Comparison of ENCODE assay signal across 8 mouse cellular contexts in the genomic region with DNA sequence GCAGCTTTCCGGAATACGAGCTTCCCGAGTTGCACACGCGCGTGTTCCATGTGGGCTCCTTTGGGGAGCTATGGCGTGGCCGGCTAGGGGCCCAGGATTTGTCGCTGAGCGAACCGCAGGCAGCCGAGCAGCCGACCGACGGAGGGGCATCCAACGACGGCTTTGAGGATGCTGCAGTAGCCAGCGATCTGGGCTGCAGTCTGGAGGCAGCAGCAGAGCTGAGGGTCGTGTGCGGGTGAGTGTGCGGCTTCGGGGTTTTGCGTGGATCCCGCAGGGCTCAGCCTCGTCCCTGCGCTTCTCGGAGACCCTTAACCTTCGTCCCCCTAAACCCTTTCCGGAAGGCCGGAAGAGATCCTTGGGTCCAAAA. TPM values are rescaled to one million over a fixed set of nuclear protein-coding genes. Genes with fewer than 3 reads are reported as not detected.
DNase-seq lines count a peak whose midpoint lies in the region; ATAC-seq and TF ChIP-seq lines count a peak whose summit lies in the region.

No protein-coding gene starts in this region.

- no peaks in the 10 kb centered on the region for H3K27me3 ChIP-seq in liver, adult 2 months (ENCODE audit: control insufficient read depth, insufficient read depth, low read length)
- H3K27me3 ChIP-seq in embryonic facial prominence, embryonic 13.5 days: no peaks in the 10 kb centered on the region
- H3K27me3 ChIP-seq in limb, embryonic 10.5 days (ENCODE audit: low read depth, poor library complexity, severe bottlenecking): no peaks in the 10 kb centered on the region
- no peaks in the 10 kb centered on the region for H3K27me3 ChIP-seq in neural tube, embryonic 13.5 days

- H3K27ac ChIP-seq in liver, adult 2 months (replicated peaks; ENCODE audit: insufficient read depth, low read depth, low read length): peak overlapping the region; percentile 14; the same call in 1 of the 2 replicates
- peak overlapping the region; percentile 86 for H3K27ac ChIP-seq in embryonic facial prominence, embryonic 13.5 days
- H3K27ac ChIP-seq in limb, embryonic 10.5 days: peak overlapping the region; percentile 95
- peak overlapping the region; percentile 94 for H3K27ac ChIP-seq in neural tube, embryonic 13.5 days (replicated peaks)

- H3K4me2 ChIP-seq in embryonic facial prominence, embryonic 13.5 days: peak overlapping the region; percentile 70
- peak overlapping the region; percentile 66 for H3K4me2 ChIP-seq in neural tube, embryonic 13.5 days

- TF ChIP-seq POLR2A in liver, adult 2 months (IDR thresholded peaks at IDR 0.05; ENCODE audit: extremely low read depth, insufficient read depth, low read length): no peak

- H3K9me3 ChIP-seq in embryonic facial prominence, embryonic 13.5 days: no peaks in the 10 kb centered on the region
- H3K9me3 ChIP-seq in limb, embryonic 10.5 days (replicated peaks): peaks cover 3% of the 10 kb centered on the region; the same call in 1 of the 2 replicates
- 0 out of 2 replicates have a peak, but pooled peaks cover 4% of the 10 kb centered on the region for H3K9me3 ChIP-seq in neural tube, embryonic 13.5 days

- peak overlapping the region; percentile 85 for H3K4me3 ChIP-seq in liver, adult 2 months (ENCODE audit: insufficient read depth, low read depth, low read length)
- peak overlapping the region; percentile 96 for H3K4me3 ChIP-seq in embryonic facial prominence, embryonic 13.5 days
- peak overlapping the region; percentile 92 for H3K4me3 ChIP-seq in limb, embryonic 10.5 days
- peak overlapping the region; percentile 83 for H3K4me3 ChIP-seq in neural tube, embryonic 13.5 days

- peaks cover 7% of the 10 kb centered on the region; the same call in 1 of the 2 replicates for H3K4me1 ChIP-seq in liver, adult 2 months (ENCODE audit: control insufficient read depth, insufficient read depth, low read length)
- H3K4me1 ChIP-seq in embryonic facial prominence, embryonic 13.5 days: peaks cover 16% of the 10 kb centered on the region
- peaks cover 12% of the 10 kb centered on the region for H3K4me1 ChIP-seq in limb, embryonic 10.5 days
- peaks cover 25% of the 10 kb centered on the region for H3K4me1 ChIP-seq in neural tube, embryonic 13.5 days (replicated peaks)

- no peak for DNase-seq in liver, adult 2 months (ENCODE audit: extremely low read depth, low read depth, low spot score)
- DNase-seq in liver: no peak
- DNase-seq in limb, embryonic 10.5 days (ENCODE audit: low spot score): no peak
- no peak for DNase-seq in right cerebral cortex, adult 18-20 months
- no peak for DNase-seq in kidney, adult 9 months

- peaks cover 11% of the 10 kb centered on the region; the same call in 1 of the 2 replicates for H3K79me2 ChIP-seq in liver, adult 2 months (ENCODE audit: control insufficient read depth, insufficient read depth, low read length)

- peak overlapping the region; percentile 78 for H3K9ac ChIP-seq in liver, adult 2 months (ENCODE audit: low read depth, low read length)
- peak overlapping the region; percentile 93 for H3K9ac ChIP-seq in embryonic facial prominence, embryonic 13.5 days
- H3K9ac ChIP-seq in neural tube, embryonic 13.5 days: peak overlapping the region; percentile 87

- TF ChIP-seq CTCF in liver, adult 2 months (IDR thresholded peaks at IDR 0.05; ENCODE audit: low read depth, low read length): no peak

- peak; percentile 57 for ATAC-seq in embryonic facial prominence, embryonic 13.5 days (ENCODE audit: insufficient number of reproducible peaks, insufficient read depth, low FRiP score, low TSS enrichment, low read depth)
- no peak; the same call in 1 of the 2 replicates for ATAC-seq in neural tube, embryonic 13.5 days (ENCODE audit: low read depth)
- ATAC-seq in inflammation-experienced regulatory T-cells, adult 6 months: no peak

- H3K36me3 ChIP-seq in liver, adult 2 months (ENCODE audit: control insufficient read depth, insufficient read depth, low read length): peaks cover 4% of the 10 kb centered on the region; the same call in 1 of the 2 replicates
- H3K36me3 ChIP-seq in embryonic facial prominence, embryonic 13.5 days: peaks cover 8% of the 10 kb centered on the region
- H3K36me3 ChIP-seq in limb, embryonic 10.5 days: peaks cover 32% of the 10 kb centered on the region
- peaks cover 10% of the 10 kb centered on the region for H3K36me3 ChIP-seq in neural tube, embryonic 13.5 days

- WGBS in liver, adult 2 months: 1% methylated on average over 30 of the region's 30 CpGs
- under 1% methylated on average over 30 of the region's 30 CpGs for WGBS in embryonic facial prominence, embryonic 13.5 days
- under 1% methylated on average over 30 of the region's 30 CpGs for WGBS in limb, embryonic 10.5 days
- WGBS in neural tube, embryonic 13.5 days: under 1% methylated on average over 30 of the region's 30 CpGs

RNA-seq across cellular contexts. Expression of gene Snapc3, which starts 0.3 kb away (rescaled TPM):
- total RNA-seq in liver, adult 2 months (2014; rRNA removed): 11.1 and 11.5 TPM in 2 replicates
- 4.2 and 5.2 TPM in 2 replicates for polyA plus RNA-seq in liver, adult 2 months (2012; rRNA removed)
- polyA plus RNA-seq in embryonic facial prominence, embryonic 13.5 days (2015; fragmentation: Nextera tagmentation; extraction: Ambion mirVana): 48.5 and 53.7 TPM in 2 replicates
- polyA plus RNA-seq in limb, embryonic 10.5 days (2016; fragmentation: Nextera tagmentation; extraction: Ambion mirVana): 53.4 and 56.5 TPM in 2 replicates
- 72.0 and 76.1 TPM in 2 replicates for polyA plus RNA-seq in neural tube, embryonic 13.5 days (2015; fragmentation: Nextera tagmentation; extraction: Ambion mirVana)
- 10 to 100 TPM; 41.9 to 49.3 (median 46.3) TPM for polyA plus RNA-seq in inflammation-experienced regulatory T-cells, adult 6 months (2017; shearing (Covaris generic))

Comparison
In these comparisons a context has a peak if more than half of its experiments do, and no peak if none do; other contexts are left out.
1. H3K27ac ChIP-seq: peak in every context shown above with its lines; median percentile 95 in limb, embryonic 10.5 days; 94 in neural tube, embryonic 13.5 days; 86 in embryonic facial prominence, embryonic 13.5 days; 14 in liver, adult 2 months.